ENCODE assay signal across 7 mouse cellular contexts in the genomic region with DNA sequence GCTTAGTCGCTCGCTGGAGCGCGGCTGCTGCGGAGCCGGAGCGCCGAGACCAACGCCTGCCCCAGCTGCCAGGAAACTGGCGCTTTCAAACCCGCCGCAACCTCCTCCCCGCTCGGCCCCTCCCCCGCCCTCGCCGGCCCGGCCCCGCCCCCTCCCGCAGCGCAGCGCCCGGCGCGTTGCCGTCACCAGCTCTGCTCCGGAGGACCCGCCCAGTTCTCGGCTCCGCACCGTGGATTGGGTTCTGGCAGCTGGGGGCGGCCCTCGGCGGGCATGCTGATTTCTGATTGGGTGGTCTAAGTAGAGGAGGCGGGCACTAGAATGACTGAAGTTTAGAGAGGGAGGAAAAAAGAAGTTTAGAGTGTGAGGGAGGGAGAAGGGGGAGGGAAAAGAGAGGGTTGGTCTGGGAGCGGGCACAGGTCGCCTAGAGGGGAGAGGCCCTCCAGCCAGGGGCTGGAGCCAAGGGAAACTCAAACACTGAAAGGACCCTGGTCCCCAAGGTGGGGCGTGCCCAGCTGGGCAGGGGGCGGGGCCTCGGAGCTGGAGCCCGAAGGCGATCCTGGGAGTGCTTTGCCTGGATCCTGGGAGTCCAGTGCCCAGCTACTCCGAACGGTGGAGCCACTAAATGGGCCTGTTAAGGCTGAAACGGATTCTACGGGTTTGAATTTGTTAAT. TPM values are rescaled to one million over a fixed set of nuclear protein-coding genes. Genes with fewer than 3 reads are reported as not detected.
DNase-seq lines count a peak whose midpoint lies in the region; ATAC-seq lines count a peak whose summit lies in the region.

TSS of gene Magi3 (minus strand) at position 80 of the 671 bp plus-strand sequence.

- no peaks in the 10 kb centered on the region for H3K9me3 ChIP-seq in embryonic facial prominence, embryonic 12.5 days
- no peaks in the 10 kb centered on the region for H3K9me3 ChIP-seq in limb, embryonic 11.5 days (ENCODE audit: control insufficient read depth, low read length)
- no peaks in the 10 kb centered on the region for H3K9me3 ChIP-seq in midbrain, embryonic 14.5 days (ENCODE audit: control insufficient read depth, low read length)

- 0 out of 2 replicates have a peak, but pooled peaks cover 7% of the 10 kb centered on the region for H3K4me1 ChIP-seq in embryonic facial prominence, embryonic 12.5 days
- H3K4me1 ChIP-seq in limb, embryonic 11.5 days (ENCODE audit: control insufficient read depth, insufficient read depth, low read length): peaks cover 5% of the 10 kb centered on the region
- H3K4me1 ChIP-seq in midbrain, embryonic 14.5 days (ENCODE audit: control insufficient read depth, insufficient read depth, low read length): peaks cover 12% of the 10 kb centered on the region; the same call in 1 of the 2 replicates

- H3K27ac ChIP-seq in embryonic facial prominence, embryonic 12.5 days: peak within 1 kb of the TSS; percentile 93
- H3K27ac ChIP-seq in limb, embryonic 11.5 days (replicated peaks; ENCODE audit: low read depth, low read length): peak within 1 kb of the TSS; percentile 91
- H3K27ac ChIP-seq in midbrain, embryonic 14.5 days (replicated peaks; ENCODE audit: low read depth, low read length): peak within 1 kb of the TSS; percentile 97

- peak; percentile 98 for DNase-seq in adrenal gland, postnatal 25 days
- DNase-seq in heart, adult 11 months: peak; percentile 100
- peak; percentile 96 for DNase-seq in kidney, adult 18-20 months
- DNase-seq in limb, embryonic 11.5 days (ENCODE audit: low spot score): peak; percentile 98
- peak; percentile 98 for DNase-seq in midbrain, embryonic 14.5 days
- peak; percentile 89 to 94 for DNase-seq in spleen, adult 18-20 months

- peak; percentile 99 for ATAC-seq in embryonic facial prominence, embryonic 12.5 days (ENCODE audit: insufficient number of reproducible peaks, insufficient read depth, low FRiP score, low TSS enrichment)
- peak; percentile 100 for ATAC-seq in limb, embryonic 11.5 days (ENCODE audit: insufficient number of reproducible peaks, low FRiP score, low TSS enrichment, low read depth)
- ATAC-seq in midbrain, embryonic 14.5 days (ENCODE audit: low FRiP score, low TSS enrichment): peak; percentile 99

- H3K4me2 ChIP-seq in embryonic facial prominence, embryonic 12.5 days (replicated peaks): peak within 1 kb of the TSS; percentile 92
- peak within 1 kb of the TSS; percentile 96 for H3K4me2 ChIP-seq in limb, embryonic 11.5 days (ENCODE audit: low read depth, severe bottlenecking)
- peak within 1 kb of the TSS; percentile 80 for H3K4me2 ChIP-seq in midbrain, embryonic 14.5 days (ENCODE audit: low read length)

- H3K4me3 ChIP-seq in embryonic facial prominence, embryonic 12.5 days: peak within 1 kb of the TSS; percentile 75
- peak within 1 kb of the TSS; percentile 74 for H3K4me3 ChIP-seq in limb, embryonic 11.5 days (ENCODE audit: low read depth, low read length)
- peak within 1 kb of the TSS; percentile 80 for H3K4me3 ChIP-seq in midbrain, embryonic 14.5 days (replicated peaks; ENCODE audit: low read depth, low read length)

- H3K27me3 ChIP-seq in embryonic facial prominence, embryonic 12.5 days: no peaks in the 10 kb centered on the region
- H3K27me3 ChIP-seq in limb, embryonic 11.5 days (ENCODE audit: control insufficient read depth, insufficient read depth, low read length): no peaks in the 10 kb centered on the region
- H3K27me3 ChIP-seq in midbrain, embryonic 14.5 days (ENCODE audit: control insufficient read depth, insufficient read depth, low read length): no peaks in the 10 kb centered on the region

- peak within 1 kb of the TSS; percentile 64 for H3K9ac ChIP-seq in embryonic facial prominence, embryonic 12.5 days
- peak within 1 kb of the TSS; percentile 74 for H3K9ac ChIP-seq in limb, embryonic 11.5 days (ENCODE audit: low read length)
- H3K9ac ChIP-seq in midbrain, embryonic 14.5 days (replicated peaks; ENCODE audit: low read length): peak within 1 kb of the TSS; percentile 84

- no peaks in the 10 kb centered on the region for H3K36me3 ChIP-seq in embryonic facial prominence, embryonic 12.5 days
- no peaks in the 10 kb centered on the region for H3K36me3 ChIP-seq in limb, embryonic 11.5 days (ENCODE audit: control insufficient read depth, insufficient read depth, low read length)
- no peaks in the 10 kb centered on the region for H3K36me3 ChIP-seq in midbrain, embryonic 14.5 days (ENCODE audit: control insufficient read depth, insufficient read depth, low read length)

- WGBS in embryonic facial prominence, embryonic 12.5 days: under 1% methylated on average over 45 of the region's 46 CpGs
- WGBS in limb, embryonic 11.5 days: 0% methylated on average over 26 of the region's 46 CpGs
- WGBS in midbrain, embryonic 14.5 days: under 1% methylated on average over 46 of the region's 46 CpGs

RNA-seq across cellular contexts. Expression of gene Magi3, which starts in this region (rescaled TPM):
- 21.2 and 22.3 TPM in 2 replicates for total RNA-seq in adrenal gland, postnatal 25 days (2021)
- polyA plus RNA-seq in embryonic facial prominence, embryonic 12.5 days (2016; fragmentation: Nextera tagmentation; extraction: Ambion mirVana): 5.0 and 5.3 TPM in 2 replicates
- polyA plus RNA-seq in limb, embryonic 11.5 days (2014; fragmentation: Nextera tagmentation; extraction: Ambion mirVana): 3.2 and 3.8 TPM in 2 replicates
- 6.4 and 7.4 TPM in 2 replicates for polyA plus RNA-seq in midbrain, embryonic 14.5 days (2014; fragmentation: Nextera tagmentation; extraction: Ambion mirVana)

Comparison
In these comparisons a context has a peak if more than half of its experiments do, and no peak if none do; other contexts are left out.
1. Peak in every context shown above with its lines: DNase-seq, ATAC-seq, H3K4me3 ChIP-seq and H3K27ac ChIP-seq.